ENCODE assay signal across 8 mouse cellular contexts in the genomic region with DNA sequence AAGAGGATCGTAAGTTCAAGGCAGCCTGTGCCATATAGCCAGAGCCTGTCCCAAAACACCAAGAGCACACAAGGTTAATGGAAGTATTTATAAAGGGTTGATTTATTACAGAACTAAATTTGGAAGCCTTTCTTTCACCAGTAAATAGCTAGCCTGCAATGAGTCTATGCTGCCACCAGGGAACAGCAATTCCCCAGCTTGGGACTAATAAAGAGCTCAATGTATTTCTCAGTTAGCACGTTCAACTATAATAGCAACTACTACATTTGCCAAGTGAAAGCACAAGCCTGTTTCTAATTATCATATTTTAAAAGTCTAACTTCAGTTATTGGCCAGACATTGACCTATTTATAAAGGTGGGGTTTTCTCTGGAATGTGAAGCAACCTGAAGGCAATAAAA. TPM values are rescaled to one million over a fixed set of nuclear protein-coding genes. Genes with fewer than 3 reads are reported as not detected.
DNase-seq lines count a peak whose midpoint lies in the region; ATAC-seq and TF ChIP-seq lines count a peak whose summit lies in the region.

No protein-coding gene starts in this region.

- no peak overlapping the region for H3K9ac ChIP-seq in heart, embryonic 16.5 days (ENCODE audit: low read length)
- no peak overlapping the region for H3K9ac ChIP-seq in heart, embryonic 12.5 days
- H3K9ac ChIP-seq in lung, postnatal 0 days (replicated peaks; ENCODE audit: low read depth), result no peak overlapping the region

- no peak overlapping the region for H3K4me2 ChIP-seq in heart, embryonic 16.5 days (ENCODE audit: low read depth, low read length)
- no peak overlapping the region for H3K4me2 ChIP-seq in heart, embryonic 12.5 days
- no peak overlapping the region for H3K4me2 ChIP-seq in lung, postnatal 0 days (replicated peaks; ENCODE audit: low read depth, low read length)

- H3K36me3 ChIP-seq in heart, embryonic 16.5 days (ENCODE audit: control insufficient read depth, insufficient read depth), result no peaks in the 10 kb centered on the region
- no peaks in the 10 kb centered on the region for H3K36me3 ChIP-seq in heart, embryonic 12.5 days
- no peaks in the 10 kb centered on the region for H3K36me3 ChIP-seq in lung, postnatal 0 days (ENCODE audit: insufficient read depth, low read length)

- WGBS in heart, embryonic 16.5 days, result 49% methylated on average over 2 of the region's 2 CpGs
- WGBS in heart, embryonic 12.5 days, result 63% methylated on average over 2 of the region's 2 CpGs
- WGBS in lung, postnatal 0 days, result 44% methylated on average over 2 of the region's 2 CpGs

- intact Hi-C loops in gastrocnemius, postnatal 14 days (cut with DNase I; ENCODE audit: low total_unique reads), result loop anchor here (10.0 kb wide), 1 partner anchor 122 kb away; no protein-coding TSS in a partner anchor

- H3K9me3 ChIP-seq in heart, embryonic 16.5 days (replicated peaks; ENCODE audit: control insufficient read depth, low read length), result no peaks in the 10 kb centered on the region
- no peaks in the 10 kb centered on the region for H3K9me3 ChIP-seq in heart, embryonic 12.5 days (replicated peaks)
- no peaks in the 10 kb centered on the region for H3K9me3 ChIP-seq in lung, postnatal 0 days (ENCODE audit: low read length)

- DNase-seq in thymus, postnatal 0 days (ENCODE audit: low spot score), result peak; percentile 5
- no peak for DNase-seq in thymus, postnatal 14 days
- peak; percentile 66 for DNase-seq in forelimb bud, embryonic 11.5 days (ENCODE audit: low read depth, low spot score)
- DNase-seq in lung, postnatal 0 days (ENCODE audit: low spot score), result peak; percentile 70
- DNase-seq in urinary bladder, adult 18-20 months (ENCODE audit: low spot score in 2 of 2), result no peak
- no peak for DNase-seq in gastrocnemius, postnatal 14 days

- TF ChIP-seq EP300 in lung, postnatal 0 days (IDR thresholded peaks at IDR 0.05), result no peak

- H3K27me3 ChIP-seq in heart, embryonic 16.5 days (ENCODE audit: control insufficient read depth, insufficient read depth, low read length), result no peaks in the 10 kb centered on the region
- no peaks in the 10 kb centered on the region for H3K27me3 ChIP-seq in heart, embryonic 12.5 days (replicated peaks)
- H3K27me3 ChIP-seq in lung, postnatal 0 days (replicated peaks; ENCODE audit: insufficient read depth, low read length), result no peaks in the 10 kb centered on the region

- peak; percentile 79 for TF ChIP-seq CTCF in lung, postnatal 0 days (IDR thresholded peaks at IDR 0.05)

- 0 out of 2 replicates have a peak, but pooled peaks have one; percentile 37 for ATAC-seq in heart, embryonic 16.5 days (replicated peaks; ENCODE audit: extremely low read depth, insufficient read depth, low FRiP score)
- ATAC-seq in heart, embryonic 12.5 days (ENCODE audit: insufficient number of reproducible peaks, low FRiP score), result no peak
- peak; percentile 46; the same call in 1 of the 2 replicates for ATAC-seq in lung, postnatal 0 days

- H3K4me3 ChIP-seq in heart, embryonic 16.5 days (ENCODE audit: low read length), result no peak overlapping the region
- H3K4me3 ChIP-seq in heart, embryonic 12.5 days, result no peak overlapping the region
- no peak overlapping the region for H3K4me3 ChIP-seq in lung, postnatal 0 days (ENCODE audit: low read depth, low read length)

- H3K4me1 ChIP-seq in heart, embryonic 16.5 days (ENCODE audit: control insufficient read depth, insufficient read depth, low read length), result peaks cover 7% of the 10 kb centered on the region
- peaks cover 14% of the 10 kb centered on the region; the same call in 1 of the 2 replicates for H3K4me1 ChIP-seq in heart, embryonic 12.5 days (replicated peaks)
- no peaks in the 10 kb centered on the region for H3K4me1 ChIP-seq in lung, postnatal 0 days (ENCODE audit: insufficient read depth, low read depth, low read length)

- no peak overlapping the region for H3K27ac ChIP-seq in heart, embryonic 16.5 days (ENCODE audit: low read length)
- no peak overlapping the region for H3K27ac ChIP-seq in heart, embryonic 12.5 days (ENCODE audit: poor library complexity, severe bottlenecking)
- H3K27ac ChIP-seq in lung, postnatal 0 days (ENCODE audit: low read length), result no peak overlapping the region

RNA-seq across cellular contexts. Expression of gene Plek, which starts 30.8 kb away (rescaled TPM):
- polyA plus RNA-seq in heart, embryonic 16.5 days (2015; fragmentation: Nextera tagmentation; extraction: Ambion mirVana), result 2.3 and 3.0 TPM in 2 replicates
- polyA plus RNA-seq in heart, embryonic 12.5 days (2016; fragmentation: Nextera tagmentation; extraction: Ambion mirVana), result 6.0 and 7.5 TPM in 2 replicates
- polyA plus RNA-seq in thymus, postnatal 0 days (2015; fragmentation: Nextera tagmentation; extraction: Ambion mirVana), result 3.8 and 4.1 TPM in 2 replicates
- 9.9 and 16.7 TPM in 2 replicates for polyA plus RNA-seq in lung, postnatal 0 days (2015; fragmentation: Nextera tagmentation; extraction: Ambion mirVana)
- total RNA-seq in gastrocnemius, postnatal 14 days (2021), result 1 to 10 TPM; 1.6 to 1.9 TPM

RNA-seq across cellular contexts. Expression of gene Cnrip1, which starts 31.6 kb away (rescaled TPM):
- 11.2 and 12.3 TPM in 2 replicates for polyA plus RNA-seq in heart, embryonic 16.5 days (2015; fragmentation: Nextera tagmentation; extraction: Ambion mirVana)
- polyA plus RNA-seq in heart, embryonic 12.5 days (2016; fragmentation: Nextera tagmentation; extraction: Ambion mirVana), result 9.6 and 9.9 TPM in 2 replicates
- 3.3 and 3.7 TPM in 2 replicates for polyA plus RNA-seq in thymus, postnatal 0 days (2015; fragmentation: Nextera tagmentation; extraction: Ambion mirVana)
- polyA plus RNA-seq in lung, postnatal 0 days (2015; fragmentation: Nextera tagmentation; extraction: Ambion mirVana), result 22.2 and 24.0 TPM in 2 replicates
- 1 to 10 TPM; 6.9 to 7.7 TPM for total RNA-seq in gastrocnemius, postnatal 14 days (2021)

Comparison
In these comparisons a context has a peak if more than half of its experiments do, and no peak if none do; other contexts are left out.
1. DNase-seq: peak in thymus, postnatal 0 days (single experiment), forelimb bud, embryonic 11.5 days (single experiment) and lung, postnatal 0 days (single experiment); none in thymus, postnatal 14 days (single experiment), urinary bladder, adult 18-20 months (0 of 2) and gastrocnemius, postnatal 14 days (single experiment).